Mouse (Mus musculus) E14TG2a.4 (cell line): ENCODE measurements around the gene Scoc.

Source experiments
- CTCF ChIP-seq: conservative IDR thresholded peaks from 2 replicates; pipeline ENCODE4 v1.5.1; 2014; ENCODE audit warnings: low read length
- NANOG ChIP-seq: IDR thresholded peaks from 2 replicates; pipeline ENCODE4 v1.6.1; 2014; ENCODE audit warnings: borderline replicate concordance, low read length, mixed read lengths
- POU5F1 ChIP-seq: IDR thresholded peaks from 2 replicates; pipeline ENCODE4 v1.6.1; 2014; ENCODE audit warnings: low read length, borderline replicate concordance

- peak; percentile 58 for TF ChIP-seq CTCF
- no peak for TF ChIP-seq NANOG
- TF ChIP-seq POU5F1 = no peak
Measured at GRCm38 (mm10) chr8:83406836-83407235, 51.4 kb downstream of the Scoc start.
